Mouse (Mus musculus) thymus, postnatal 0 days (tissue): ENCODE measurements around the gene Rab4a. TPM values are rescaled to one million over a fixed set of nuclear protein-coding genes. Genes with fewer than 3 reads are reported as not detected.

ENCODE experiments used
- DNase-seq: peaks from one replicate; pipeline ENCODE4 v3.0.0-alpha.2; 2015; ENCODE audit warnings: low spot score
- polyA plus RNA-seq: library from polyadenylated mRNA; unstranded; fragments of >200 nt; fragmentation: Nextera tagmentation; extraction: Ambion mirVana; gene quantifications from 2 replicates; pipeline ENCODE4 v1.2.1, GENCODE M21; 2015

The Rab4a gene
- polyA plus RNA-seq, 1 experiment from 2014 or later = 23.4 TPM

- DNase-seq = no peak
Measured at GRCm38 (mm10) chr8:123846509-123846908, 40.7 kb downstream of the Rab4a start.

- no peak for DNase-seq
Measured at GRCm38 (mm10) chr8:123847546-123847945, 41.8 kb downstream of the Rab4a start.

- DNase-seq = no peak
Measured at GRCm38 (mm10) chr8:123849352-123849751, 43.6 kb downstream of the Rab4a start.

GRCm38 (mm10) chr8:123851590-123851989 lies 45.8 kb downstream of the Rab4a start:
- no peak for DNase-seq

GRCm38 (mm10) chr8:123854252-123854651 lies 48.5 kb downstream of the Rab4a start:
- DNase-seq = no peak

GRCm38 (mm10) chr8:123854733-123855475 lies 49.1 kb downstream of the Rab4a start:
- DNase-seq = no peak

- DNase-seq = no peak
Measured at GRCm38 (mm10) chr8:123857361-123857760, 51.6 kb downstream of the Rab4a start.

GRCm38 (mm10) chr8:123858574-123858940 lies 52.8 kb downstream of the Rab4a start:
- no peak for DNase-seq

- peak; percentile 94 for DNase-seq
Measured at GRCm38 (mm10) chr8:123858941-123859647, 53.3 kb downstream of the Rab4a start.

GRCm38 (mm10) chr8:123859648-123860259 lies 54.0 kb downstream of the Rab4a start, which contains the start of gene Ccsap:
Ccsap (minus strand) TSS chr8:123860209.
- no peak for DNase-seq

GRCm38 (mm10) chr8:123860386-123860785 lies 54.6 kb downstream of the Rab4a start:
- DNase-seq = no peak

- no peak for DNase-seq
Measured at GRCm38 (mm10) chr8:123865786-123866185, 60.0 kb downstream of the Rab4a start.

- no peak for DNase-seq
Measured at GRCm38 (mm10) chr8:123866971-123867370, 61.2 kb downstream of the Rab4a start.

GRCm38 (mm10) chr8:123872048-123872447 lies 66.3 kb downstream of the Rab4a start:
- DNase-seq = no peak

- DNase-seq = no peak
Measured at GRCm38 (mm10) chr8:123873364-123873763, 67.6 kb downstream of the Rab4a start.

GRCm38 (mm10) chr8:123874324-123874723 lies 68.5 kb downstream of the Rab4a start:
- DNase-seq = no peak

GRCm38 (mm10) chr8:123877865-123878264 lies 72.1 kb downstream of the Rab4a start:
- DNase-seq = no peak

- DNase-seq = no peak
Measured at GRCm38 (mm10) chr8:123880271-123880670, 74.5 kb downstream of the Rab4a start.

GRCm38 (mm10) chr8:123880821-123881350 lies 75.1 kb downstream of the Rab4a start:
- DNase-seq = no peak

- DNase-seq = no peak
Measured at GRCm38 (mm10) chr8:123882412-123882811, 76.6 kb downstream of the Rab4a start.

- no peak for DNase-seq
Measured at GRCm38 (mm10) chr8:123883094-123883493, 77.3 kb downstream of the Rab4a start.
